Comparison of ENCODE assay signal across 8 mouse cellular contexts in genomic region chrX:102005141-102005641, GRCm38 (mm10).
DNase-seq lines count a peak whose midpoint lies in the region; ATAC-seq lines count a peak whose summit lies in the region.

No protein-coding gene starts in this region.

- peak overlapping the region; percentile 75 for H3K9ac ChIP-seq in heart, embryonic 14.5 days (ENCODE audit: low read length)
- peak overlapping the region; percentile 35; the same call in 1 of the 2 replicates for H3K9ac ChIP-seq in stomach, embryonic 16.5 days (ENCODE audit: low read length)

- H3K4me1 ChIP-seq in heart, embryonic 14.5 days (ENCODE audit: control insufficient read depth in 2 of 2, insufficient read depth in 2 of 2, low read length in 2 of 2): peaks cover 8 to 13% of the 10 kb centered on the region in 2 experiments; a peak in 3 of 4 replicates
- peaks cover 29% of the 10 kb centered on the region for H3K4me1 ChIP-seq in limb, embryonic 10.5 days
- H3K4me1 ChIP-seq in stomach, embryonic 16.5 days (ENCODE audit: control insufficient read depth, insufficient read depth, low read length): peaks cover 7% of the 10 kb centered on the region; the same call in 1 of the 2 replicates

- H3K4me2 ChIP-seq in heart, embryonic 14.5 days (ENCODE audit: low read length): peak overlapping the region; percentile 67
- peak overlapping the region; percentile 52 for H3K4me2 ChIP-seq in stomach, embryonic 16.5 days (ENCODE audit: low read depth, low read length)

- H3K9me3 ChIP-seq in heart, embryonic 14.5 days (ENCODE audit: control insufficient read depth, low read length): no peaks in the 10 kb centered on the region
- no peaks in the 10 kb centered on the region for H3K9me3 ChIP-seq in limb, embryonic 10.5 days (replicated peaks)
- no peaks in the 10 kb centered on the region for H3K9me3 ChIP-seq in stomach, embryonic 16.5 days (replicated peaks; ENCODE audit: control insufficient read depth, low read length)

- H3K27me3 ChIP-seq in heart, embryonic 14.5 days (ENCODE audit: control insufficient read depth, insufficient read depth, low read length): peaks cover 6% of the 10 kb centered on the region; the same call in 1 of the 2 replicates
- H3K27me3 ChIP-seq in limb, embryonic 10.5 days (ENCODE audit: low read depth, poor library complexity, severe bottlenecking): peaks cover 100% of the 10 kb centered on the region
- H3K27me3 ChIP-seq in stomach, embryonic 16.5 days (ENCODE audit: control insufficient read depth, insufficient read depth, low read length): no peaks in the 10 kb centered on the region; the same call in none of the 2 replicates

- peak; percentile 64; the same call in 1 of the 2 replicates for ATAC-seq in heart, embryonic 14.5 days (ENCODE audit: insufficient number of reproducible peaks, insufficient read depth, low FRiP score, low read depth)
- ATAC-seq in granulocyte monocyte progenitor cell, adult 5-6 weeks (replicated peaks; ENCODE audit: poor library complexity, severe bottlenecking): peak; percentile 47
- ATAC-seq in stomach, embryonic 16.5 days (ENCODE audit: insufficient read depth, low FRiP score): peak; percentile 83

- DNase-seq in heart, postnatal 14 days: no peak
- peak; percentile 69 for DNase-seq in adipocyte (ENCODE audit: low spot score)
- DNase-seq in limb, embryonic 10.5 days (ENCODE audit: low spot score): peak; percentile 57
- DNase-seq in thymus, postnatal 14 days: no peak
- no peak for DNase-seq in thymus, adult 18-20 months

- H3K4me3 ChIP-seq in heart, embryonic 14.5 days (ENCODE audit: control insufficient read depth in 1 of 2, insufficient read depth in 1 of 2, low read depth in 1 of 2, low read length in 2 of 2): peak overlapping the region; percentile 43 to 58
- peak overlapping the region; percentile 49 for H3K4me3 ChIP-seq in limb, embryonic 10.5 days
- H3K4me3 ChIP-seq in stomach, embryonic 16.5 days (replicated peaks; ENCODE audit: low read length): peak overlapping the region; percentile 23; the same call in 1 of the 2 replicates

- WGBS in heart, embryonic 14.5 days: 21% methylated on average over 10 of the region's 10 CpGs
- WGBS in limb, embryonic 10.5 days: 9% methylated on average over 10 of the region's 10 CpGs
- 20% methylated on average over 10 of the region's 10 CpGs for WGBS in stomach, embryonic 16.5 days

- H3K27ac ChIP-seq in heart, embryonic 14.5 days (replicated peaks in 1 of 2; ENCODE audit: control insufficient read depth in 1 of 2, insufficient read depth in 1 of 2, low read depth in 2 of 2, low read length in 2 of 2): peak overlapping the region; percentile 93 to 94
- peak overlapping the region; percentile 81 for H3K27ac ChIP-seq in limb, embryonic 10.5 days
- H3K27ac ChIP-seq in stomach, embryonic 16.5 days (ENCODE audit: low read length): peak overlapping the region; percentile 49; the same call in 1 of the 2 replicates

- H3K36me3 ChIP-seq in heart, embryonic 14.5 days (ENCODE audit: control insufficient read depth, insufficient read depth, low read length): no peaks in the 10 kb centered on the region
- H3K36me3 ChIP-seq in limb, embryonic 10.5 days: no peaks in the 10 kb centered on the region
- H3K36me3 ChIP-seq in stomach, embryonic 16.5 days (ENCODE audit: control insufficient read depth, insufficient read depth, low read length): no peaks in the 10 kb centered on the region

- intact Hi-C loops in heart, postnatal 14 days (cut with DNase I): no loop called here

Comparison
In these comparisons a context has a peak if more than half of its experiments do, and no peak if none do; other contexts are left out.
1. DNase-seq: peak in adipocyte (single experiment) and limb, embryonic 10.5 days (single experiment); none in heart, postnatal 14 days (0 of 2), thymus, postnatal 14 days (single experiment) and thymus, adult 18-20 months (0 of 2).
2. Peak in every context shown above with its lines, with median percentiles within 50 percentile points of each other: ATAC-seq, H3K27ac ChIP-seq and H3K4me3 ChIP-seq.